Mouse (Mus musculus) B cell, adult 2 months (primary cell): Measurements from ENCODE around the gene Gm20838.
"Not testable (repeated sequence)": the region's sequence is repeated elsewhere in the genome, so short reads cannot be mapped to it uniquely, and the experiment has no call there.

ENCODE experiments used
- DNase-seq, 2 experiments: peaks; one replicate each; pipeline ENCODE4 v3.0.0; 2022

Gm20838 gene

GRCm38 (mm10) chrY:33543064-33543463, at the start of gene Gm20838:
Gene Gm20838, minus strand, starts transcription at chrY:33543164.
- not testable (repeated sequence) for DNase-seq
